Mouse (Mus musculus) intestine, embryonic 15.5 days (tissue): ENCODE measurements around the gene Ptgr1. TPM values are rescaled to one million over a fixed set of nuclear protein-coding genes. Genes with fewer than 3 reads are reported as not detected.

Source experiments
- polyA plus RNA-seq: library from polyadenylated mRNA; unstranded; fragments of >200 nt; fragmentation: Nextera tagmentation; extraction: Ambion mirVana; gene quantifications from 2 replicates; pipeline ENCODE4 v1.2.1, GENCODE M21; 2015

Gene Ptgr1
- polyA plus RNA-seq, 1 experiment from 2014 or later = 39.2 TPM

Other genes with a start within 250 kb of the Ptgr1 start
- not detected in 2 replicates for gene Olfr267, start 199.4 kb downstream of the Ptgr1 start, polyA plus RNA-seq
- gene Ecpas, start 74.4 kb downstream of the Ptgr1 start, polyA plus RNA-seq = 25.9 and 29.3 TPM in 2 replicates
- 0.20 and 0.40 TPM in 2 replicates for gene Zkscan16, start 43.5 kb downstream of the Ptgr1 start, polyA plus RNA-seq
- 12.5 and 13.1 TPM in 2 replicates for gene Dnajc25, start 7.9 kb upstream of the Ptgr1 start, polyA plus RNA-seq
- 11.4 and 12.0 TPM in 2 replicates for gene Gm20503, start 16.1 kb upstream of the Ptgr1 start, polyA plus RNA-seq
- gene Gng10, start 48.0 kb upstream of the Ptgr1 start, polyA plus RNA-seq = 85.6 and 113 TPM in 2 replicates
- gene AI481877, start 151.9 kb upstream of the Ptgr1 start, polyA plus RNA-seq = not detected in 2 replicates
- gene Ugcg, start 202.1 kb upstream of the Ptgr1 start, polyA plus RNA-seq = 10.7 and 11.5 TPM in 2 replicates